Mouse (Mus musculus) frontal cortex, adult (tissue): ENCODE results near the gene Taok3.
A peak's percentile ranks its signal among the peaks of the same experiment; 100 is the strongest.

Experiments
- ATAC-seq: cut with Nextera tagmentation; 2 replicates; pipeline ENCODE4 v1.9.2; 2017; ENCODE audit warnings: mild to moderate bottlenecking, moderate library complexity, mixed read lengths; ENCODE audit not compliant: low TSS enrichment

Gene Taok3

GRCm38 (mm10) chr5:117178486-117178885, 58.6 kb downstream of the Taok3 start:
- ATAC-seq, result no peak

GRCm38 (mm10) chr5:117181921-117182320, 62.0 kb downstream of the Taok3 start:
- no peak for ATAC-seq

GRCm38 (mm10) chr5:117182411-117182810, 62.5 kb downstream of the Taok3 start:
- no peak for ATAC-seq

- no peak for ATAC-seq
Measured at GRCm38 (mm10) chr5:117184832-117185231, 64.9 kb downstream of the Taok3 start.

GRCm38 (mm10) chr5:117185673-117186072, 65.7 kb downstream of the Taok3 start:
- no peak for ATAC-seq

GRCm38 (mm10) chr5:117192061-117192460, 72.1 kb downstream of the Taok3 start:
- no peak for ATAC-seq

GRCm38 (mm10) chr5:117193748-117194147, 73.8 kb downstream of the Taok3 start:
- no peak for ATAC-seq

GRCm38 (mm10) chr5:117194672-117195071, 74.7 kb downstream of the Taok3 start:
- no peak for ATAC-seq

GRCm38 (mm10) chr5:117196551-117196950, 76.6 kb downstream of the Taok3 start:
- no peak for ATAC-seq

GRCm38 (mm10) chr5:117198390-117198789, 78.5 kb downstream of the Taok3 start:
- ATAC-seq, result no peak

GRCm38 (mm10) chr5:117207286-117207685, 87.4 kb downstream of the Taok3 start:
- ATAC-seq, result no peak

- ATAC-seq, result no peak
Measured at GRCm38 (mm10) chr5:117214016-117214415, 94.1 kb downstream of the Taok3 start.

- no peak for ATAC-seq
Measured at GRCm38 (mm10) chr5:117231059-117231458, 111.1 kb downstream of the Taok3 start.

GRCm38 (mm10) chr5:117236540-117236939, 116.6 kb downstream of the Taok3 start:
- ATAC-seq, result no peak

- ATAC-seq, result no peak
Measured at GRCm38 (mm10) chr5:117239106-117239505, 119.2 kb downstream of the Taok3 start.

GRCm38 (mm10) chr5:117240321-117240731, 120.4 kb downstream of the Taok3 start:
- ATAC-seq, result peak; percentile 31

GRCm38 (mm10) chr5:117240761-117241322, 120.9 kb downstream of the Taok3 start:
- peak; percentile 62 for ATAC-seq

- no peak for ATAC-seq
Measured at GRCm38 (mm10) chr5:117241935-117242531, 122.1 kb downstream of the Taok3 start.

GRCm38 (mm10) chr5:117242671-117243478, 122.9 kb downstream of the Taok3 start:
- peak; percentile 47 for ATAC-seq

- no peak for ATAC-seq
Measured at GRCm38 (mm10) chr5:117245170-117245569, 125.2 kb downstream of the Taok3 start.

GRCm38 (mm10) chr5:117248351-117248750, 128.4 kb downstream of the Taok3 start:
- ATAC-seq, result 0 out of 2 replicates have a peak, but pooled peaks have one; percentile 24

- peak; percentile 79 for ATAC-seq
Measured at GRCm38 (mm10) chr5:117250796-117251195, 130.9 kb downstream of the Taok3 start.

- ATAC-seq, result no peak
Measured at GRCm38 (mm10) chr5:117251763-117252162, 131.8 kb downstream of the Taok3 start.
